Mouse (Mus musculus) adrenal gland, adult 2 months (tissue): Measurements from ENCODE around the gene Mpst. TPM values are rescaled to one million over a fixed set of nuclear protein-coding genes. Genes with fewer than 3 reads are reported as not detected.
A peak's percentile ranks its signal among the peaks of the same experiment; 100 is the strongest.

Source experiments
- DNase-seq: peaks from one replicate; pipeline ENCODE4 v3.0.0; 2021
- polyA plus RNA-seq: library from polyadenylated mRNA; depleted of rRNA; stranded (reverse); fragments of >200 nt; gene quantifications from 2 replicates; pipeline ENCODE4 v1.2.3, GENCODE M21; 2012
- total RNA-seq, 2 experiments: library from RNA; stranded (reverse); gene quantifications; 2 replicates each; pipeline ENCODE4 v1.2.3; 2021

Mpst gene
- total and polyA plus RNA-seq, 3 experiments = 59.0 to 342 (median 63.2) TPM

DNA sequence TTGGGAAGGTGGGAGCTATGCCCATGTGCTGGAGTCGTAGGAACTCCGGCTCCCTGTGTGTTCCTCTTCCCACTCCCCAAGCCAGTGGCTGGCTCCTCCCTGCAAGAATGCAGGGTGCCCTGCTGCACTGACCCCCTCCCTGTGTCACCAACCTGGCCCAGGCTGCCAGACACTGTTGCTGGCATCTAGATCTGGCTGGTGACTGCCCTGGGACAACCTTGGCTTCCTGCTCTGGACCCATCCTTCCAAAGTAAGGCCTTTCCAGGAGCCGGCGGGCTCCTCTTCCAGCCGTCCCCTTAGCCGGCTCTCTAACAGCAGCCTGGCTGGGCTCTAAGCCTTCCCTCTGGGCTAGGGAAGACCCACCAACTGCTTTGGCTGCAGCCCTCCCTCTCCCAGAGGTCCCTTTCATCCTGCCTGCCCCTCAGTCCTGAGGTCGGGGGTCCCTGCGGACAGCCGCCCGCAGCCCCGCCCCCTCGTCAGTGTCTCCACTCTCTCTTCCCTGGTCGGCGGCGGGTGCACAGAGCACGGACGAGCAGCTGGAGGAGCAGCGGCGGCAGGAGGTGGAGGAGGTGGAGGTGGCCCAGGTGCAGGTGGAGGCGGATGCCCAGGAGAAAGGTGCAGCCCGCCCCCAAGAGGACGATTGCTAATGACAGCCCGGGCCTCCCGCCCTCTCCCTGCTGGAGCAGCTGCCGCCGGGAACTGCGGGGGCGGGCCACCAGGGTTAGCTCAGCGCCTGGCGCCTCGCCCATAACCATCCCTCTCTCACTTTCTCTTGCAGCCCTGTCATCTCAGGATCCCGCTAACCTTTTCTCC is 30.4 kb downstream of the Mpst start:
- DNase-seq = peak; percentile 96

DNA sequence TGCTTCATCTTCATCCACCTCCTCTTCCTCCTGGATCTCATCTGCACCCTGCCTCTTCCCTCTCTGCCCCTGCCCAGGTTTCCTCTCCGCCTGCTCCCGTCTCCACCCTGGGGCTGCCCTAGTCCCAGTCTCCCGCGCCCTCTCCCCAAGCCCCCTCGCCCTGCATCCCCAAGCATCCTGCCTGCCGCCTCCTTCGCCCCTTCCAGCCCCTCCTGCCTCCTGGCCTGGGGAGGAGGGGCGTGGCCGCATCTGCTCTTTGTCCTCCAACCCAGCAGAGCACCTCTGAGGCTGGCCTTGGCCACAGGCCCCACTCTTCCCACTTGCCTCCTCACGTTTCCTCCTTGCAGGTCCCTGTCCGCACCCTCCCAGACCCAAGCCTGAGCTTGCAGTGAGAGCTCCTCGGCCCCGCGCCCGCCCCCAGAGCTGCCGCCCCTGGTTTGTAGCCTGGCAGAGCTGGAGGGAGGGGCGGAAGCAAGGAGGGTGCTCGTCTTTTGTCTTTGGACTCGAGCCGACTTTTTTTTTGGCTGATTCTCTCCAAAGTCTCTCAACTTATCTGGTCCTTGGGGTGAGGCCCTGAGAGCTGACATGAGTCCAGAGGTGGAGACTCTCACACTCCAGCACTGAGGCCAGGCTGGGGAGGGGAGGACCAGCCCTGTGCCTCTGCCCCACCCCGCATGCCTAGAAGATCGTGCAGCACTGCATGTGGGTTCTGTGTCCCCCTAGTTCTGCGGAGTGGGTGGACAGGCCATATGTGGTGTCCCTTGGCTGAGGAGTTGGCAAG is 31.2 kb downstream of the Mpst start:
- peak; percentile 90 for DNase-seq

DNA sequence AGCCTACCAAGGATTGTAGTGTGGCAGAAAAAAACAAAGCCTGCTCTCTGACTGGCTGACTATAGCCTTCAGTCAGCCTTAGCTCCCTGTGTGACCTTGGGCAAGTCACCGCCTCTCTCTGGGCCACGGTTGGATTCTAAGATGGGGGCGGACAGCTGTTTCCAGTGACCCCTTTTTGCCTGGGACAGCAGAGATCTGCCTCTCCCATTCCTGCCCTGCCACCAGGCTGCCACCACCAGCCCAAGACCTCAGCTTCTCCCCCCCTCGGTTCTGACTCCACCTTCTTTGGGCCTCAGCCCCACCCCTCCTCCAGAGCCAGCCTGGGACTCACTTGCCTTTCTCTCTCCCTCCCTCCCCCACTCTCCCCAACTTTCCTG is 31.8 kb downstream of the Mpst start:
- DNase-seq = peak; percentile 88

DNA sequence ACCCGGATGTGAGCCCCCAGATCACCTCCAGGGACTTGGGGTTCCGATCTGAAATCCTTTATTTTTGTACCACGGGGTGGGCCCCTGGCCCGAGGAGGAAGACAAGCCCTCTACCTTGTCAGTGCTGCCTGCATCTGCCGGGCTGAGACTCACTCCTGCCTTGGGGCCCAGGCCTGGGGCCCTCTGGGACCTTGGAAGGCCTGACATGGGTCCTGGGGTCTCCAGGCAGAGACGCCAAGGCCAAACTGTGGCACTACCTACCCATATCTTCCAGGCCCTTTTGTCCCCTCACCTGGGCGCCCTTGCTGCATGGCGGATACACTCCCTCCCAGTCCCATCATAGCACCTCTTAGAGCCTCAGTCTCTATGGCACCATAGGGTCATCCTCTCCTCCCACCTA is 32.3 kb downstream of the Mpst start:
- DNase-seq = no peak

DNA sequence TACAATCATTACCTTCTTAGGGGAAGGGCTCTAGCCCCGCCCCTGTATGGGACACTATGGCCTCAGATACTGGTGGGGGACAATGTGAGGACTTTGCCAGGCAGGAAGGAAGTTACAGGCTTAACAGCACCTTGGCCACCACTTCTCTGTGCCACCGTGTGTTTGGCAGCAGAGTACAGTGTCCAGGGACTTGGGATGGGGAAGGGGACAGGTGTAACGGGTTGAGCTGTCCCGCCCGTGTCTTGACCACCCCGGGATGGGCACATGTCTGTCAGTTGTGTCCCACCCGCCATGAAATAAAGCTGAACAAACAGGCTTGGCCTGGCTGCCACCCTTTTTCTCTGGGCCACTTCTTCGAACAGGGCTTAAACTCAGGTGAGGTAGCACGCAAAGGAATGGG is 32.8 kb downstream of the Mpst start:
- no peak for DNase-seq

DNA sequence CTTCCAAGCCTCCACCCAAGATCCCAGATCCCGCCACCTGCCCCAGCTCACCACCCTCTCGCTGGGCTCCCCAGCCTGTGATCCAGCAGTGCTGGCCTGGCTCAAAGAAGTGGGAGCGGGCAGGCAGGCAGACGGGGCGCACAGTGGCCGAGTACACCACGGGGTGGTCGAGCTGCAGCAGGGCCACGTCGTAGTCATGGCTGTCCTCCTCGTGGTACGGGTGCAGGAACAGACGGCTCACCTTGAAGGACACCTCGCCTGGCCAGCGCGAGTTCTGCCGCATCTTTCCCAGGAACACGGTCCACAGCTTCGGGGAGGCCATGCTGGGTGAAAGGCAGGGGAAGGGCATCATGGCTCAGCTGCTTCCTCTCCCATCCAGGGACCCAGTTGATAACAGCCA is 36.0 kb downstream of the Mpst start:
- DNase-seq = no peak

DNA sequence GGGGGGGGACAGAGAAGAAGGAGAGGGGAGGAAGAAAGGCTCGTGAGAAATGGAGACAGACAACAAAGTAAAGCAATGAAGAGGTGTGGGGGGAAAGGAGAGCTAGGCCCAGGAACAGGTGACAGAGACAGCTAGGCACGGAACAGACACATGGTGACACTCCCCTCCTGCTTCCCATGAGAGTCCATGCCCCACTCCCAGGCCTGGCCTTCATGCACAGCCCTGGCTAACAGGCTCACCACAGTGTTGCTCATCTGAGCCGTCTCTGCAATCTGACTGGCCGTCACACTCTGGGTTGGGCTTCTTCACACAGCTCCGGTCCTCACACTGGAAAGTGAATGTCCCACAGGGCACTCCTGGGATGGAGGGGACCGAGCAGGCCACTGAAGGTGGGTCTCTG is 37.6 kb downstream of the Mpst start:
- DNase-seq = no peak

DNA sequence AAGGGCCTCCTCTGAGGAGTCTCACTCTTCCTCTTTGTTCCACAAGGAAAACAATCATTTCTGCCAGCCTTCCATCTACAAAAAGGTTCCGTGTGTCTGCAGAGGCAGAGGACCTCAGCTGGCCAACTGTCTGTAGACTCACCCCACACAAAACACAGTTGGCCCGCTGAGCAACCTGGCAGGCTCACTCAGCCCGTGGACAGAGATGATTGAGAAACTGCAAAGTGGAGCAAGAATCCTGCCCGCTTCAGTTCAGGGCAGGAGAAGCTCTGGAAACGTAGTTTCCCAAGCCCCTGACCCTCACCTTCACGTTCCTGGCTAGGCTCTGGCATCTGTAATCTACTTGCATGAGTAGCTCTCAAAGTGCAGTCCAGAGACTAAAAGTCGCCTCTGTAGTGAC is 40.9 kb downstream of the Mpst start:
- DNase-seq = peak; percentile 72

DNA sequence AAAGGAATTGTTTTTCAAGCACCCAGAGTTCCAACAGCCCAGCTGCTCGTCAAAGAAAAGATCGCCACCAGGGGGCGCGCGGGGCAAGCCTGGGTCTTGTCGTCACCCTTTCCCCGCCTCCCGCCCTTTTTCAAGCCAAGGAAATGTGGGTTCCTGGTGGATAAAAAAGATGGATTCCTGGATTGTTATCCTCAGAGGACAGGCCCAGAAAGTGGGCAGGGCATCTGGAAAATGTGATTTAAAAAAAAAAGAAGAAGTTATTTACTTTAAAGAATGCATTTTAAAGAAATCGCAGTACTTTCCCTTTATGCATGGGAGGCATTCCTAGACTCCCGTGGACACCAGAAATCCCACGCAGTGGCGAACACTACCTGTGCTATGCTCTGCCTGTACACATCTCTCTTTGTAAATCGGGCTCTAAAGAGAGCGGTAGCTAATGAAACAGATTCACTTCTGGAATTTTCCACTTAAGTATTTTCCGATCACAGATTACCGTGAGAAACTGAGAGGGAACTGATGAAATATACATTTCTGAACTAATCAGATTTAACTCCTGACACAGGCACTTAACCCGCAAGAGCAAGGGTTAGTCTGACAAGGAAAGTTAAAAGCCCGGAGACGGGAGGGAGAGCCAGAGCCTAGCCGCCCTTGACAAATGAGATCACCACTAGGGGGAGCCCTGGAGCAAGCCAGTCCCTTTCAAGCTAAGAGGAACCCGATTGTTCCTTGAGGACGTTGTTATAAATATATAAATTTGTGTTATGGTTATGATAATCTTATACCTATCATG is 41.7 kb downstream of the Mpst start:
- peak; percentile 95 for DNase-seq

DNA sequence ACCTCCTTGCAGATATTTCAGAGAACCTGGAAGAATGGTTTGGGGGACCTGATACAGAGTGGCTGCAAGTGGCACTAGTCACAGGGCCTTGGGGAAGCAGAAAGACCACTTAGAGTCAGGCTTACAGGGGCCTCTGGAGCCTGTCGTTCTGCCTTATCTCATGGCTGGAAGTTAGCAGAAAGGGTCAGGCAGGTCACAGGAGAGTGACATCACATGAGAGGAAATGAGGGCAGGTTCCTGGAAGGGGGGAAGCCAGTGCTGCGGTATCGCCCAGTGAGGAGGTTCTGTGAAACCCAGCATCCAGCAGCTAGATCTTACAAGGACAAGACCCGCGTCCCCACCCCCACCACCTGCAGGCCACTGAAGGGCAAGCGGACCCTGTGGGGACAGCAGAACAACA is 42.9 kb downstream of the Mpst start:
- no peak for DNase-seq

DNA sequence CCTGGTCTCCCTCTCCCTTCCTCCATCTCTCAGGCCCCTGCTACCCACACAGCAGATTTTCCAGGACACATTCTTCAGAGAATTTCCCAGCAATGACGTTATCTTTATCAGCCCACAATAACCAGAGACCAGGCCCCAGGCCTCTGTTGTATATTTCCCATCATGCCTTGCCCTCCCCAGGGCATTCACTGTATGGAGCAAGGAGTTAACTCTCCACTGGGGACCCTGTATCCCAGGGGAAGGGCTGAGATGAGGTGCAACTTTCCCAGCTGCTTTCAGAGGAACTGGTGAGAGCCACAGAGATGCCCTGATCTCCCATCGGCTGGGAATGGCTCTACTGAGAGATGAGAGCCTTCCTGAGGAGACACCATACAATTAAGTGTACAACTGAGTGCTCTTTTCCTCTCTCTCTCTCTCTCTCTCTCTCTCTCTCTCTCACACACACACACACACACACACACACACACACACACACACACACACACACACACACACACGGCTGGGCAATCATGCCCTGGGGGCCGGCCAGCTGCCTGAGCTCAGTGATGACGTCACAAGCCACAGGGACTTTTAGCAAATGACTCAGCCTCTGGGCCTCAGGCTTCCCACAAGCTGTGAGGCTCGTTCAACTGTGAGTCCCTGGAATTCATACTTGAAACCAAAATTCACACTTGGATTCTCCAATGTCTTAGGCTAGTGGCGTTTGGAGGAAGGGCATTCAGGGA is 43.6 kb downstream of the Mpst start:
- DNase-seq = peak; percentile 88

DNA sequence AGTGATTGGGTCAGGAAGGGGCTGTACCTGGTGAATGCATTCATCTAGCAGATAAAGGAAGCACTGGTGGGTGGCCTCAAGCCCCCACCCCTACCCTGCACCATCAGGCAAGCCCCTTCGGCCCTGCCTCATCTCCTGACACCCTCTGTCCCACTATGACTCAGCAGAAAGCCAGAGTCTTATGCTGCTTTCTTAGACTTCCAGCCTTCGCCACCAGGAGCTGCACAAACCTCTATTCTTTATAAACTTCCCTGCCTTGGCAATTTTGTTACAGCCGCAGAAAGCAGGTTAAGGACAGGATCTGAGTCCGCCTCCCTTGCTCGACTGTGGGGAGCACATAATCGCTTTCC is 44.2 kb downstream of the Mpst start:
- no peak for DNase-seq

DNA sequence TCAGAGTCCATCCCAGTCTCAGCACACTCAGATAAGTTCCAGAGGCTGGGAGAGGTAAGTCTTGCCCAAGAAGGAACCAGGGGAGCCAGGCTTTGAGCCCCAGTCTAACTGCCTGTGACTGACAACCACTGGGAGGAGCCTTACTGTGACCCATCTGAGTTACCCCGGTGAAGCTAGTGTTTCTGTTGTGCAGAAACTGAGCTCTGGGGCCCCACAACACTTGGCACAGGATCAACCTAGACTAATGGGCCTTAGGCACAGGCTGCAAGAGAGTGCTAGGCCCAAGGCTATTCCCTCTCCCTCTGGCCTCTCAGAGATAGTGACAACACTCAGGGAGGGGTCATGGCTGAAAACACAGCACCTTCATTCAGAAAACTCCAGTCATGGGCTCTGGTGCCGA is 45.0 kb downstream of the Mpst start:
- DNase-seq = no peak

DNA sequence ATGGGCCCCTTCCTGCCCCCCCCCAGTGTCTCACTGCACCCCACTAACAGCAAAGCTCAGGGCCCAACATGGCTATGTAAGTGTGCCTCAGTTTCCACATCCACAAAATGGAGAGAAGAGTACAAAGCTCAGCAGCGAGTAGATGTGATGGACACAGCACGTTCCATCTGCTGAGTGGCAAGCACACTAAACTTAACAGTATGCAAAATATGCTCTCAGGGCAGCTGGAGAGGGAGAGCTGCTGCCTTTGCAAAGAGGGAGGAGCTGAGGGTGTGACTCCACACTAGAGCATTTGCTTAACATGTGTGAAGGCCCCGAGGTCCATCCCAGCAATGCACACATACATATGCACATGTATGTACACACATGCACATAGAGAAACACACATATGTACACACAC is 46.7 kb downstream of the Mpst start:
- no peak for DNase-seq

DNA sequence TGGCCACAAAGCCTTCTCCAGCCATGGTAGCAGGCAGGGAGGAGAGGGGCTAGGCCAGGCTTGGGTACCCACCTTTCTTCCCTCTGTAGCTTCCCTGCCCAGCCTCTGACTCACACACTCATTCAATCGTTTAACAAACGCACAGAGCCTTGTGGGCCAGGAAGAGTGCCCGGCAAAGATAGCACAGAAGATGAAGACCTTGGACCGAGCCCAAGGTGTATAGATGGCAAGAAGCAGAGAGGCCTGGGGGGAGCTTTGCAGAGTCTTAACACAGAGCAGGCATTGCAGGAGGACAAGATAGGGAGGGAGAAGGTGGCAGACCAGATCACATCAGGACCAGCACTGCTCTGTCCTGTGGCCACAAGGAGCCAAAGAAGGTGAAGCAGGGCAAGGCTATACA is 49.0 kb downstream of the Mpst start:
- DNase-seq = peak; percentile 65

DNA sequence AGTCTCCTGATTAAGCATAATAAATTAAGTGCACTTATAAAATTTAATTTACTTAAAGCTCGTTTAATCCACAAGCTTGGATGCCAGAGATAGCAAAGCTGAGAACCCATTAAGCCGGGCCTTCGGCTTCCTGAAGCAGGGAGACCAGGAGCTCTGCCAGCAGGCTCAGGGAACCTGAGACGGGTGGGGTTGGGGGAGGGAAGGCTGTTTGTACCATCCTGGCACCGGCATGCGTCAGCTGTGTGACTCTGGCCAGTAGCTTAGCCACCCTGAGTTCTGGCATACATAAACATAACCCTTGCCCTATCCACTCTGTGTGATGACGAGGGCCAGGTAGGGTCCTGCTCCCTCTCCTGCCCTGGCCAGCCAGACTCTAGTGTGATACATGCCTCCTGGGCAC is 49.8 kb downstream of the Mpst start:
- peak; percentile 25 for DNase-seq

DNA sequence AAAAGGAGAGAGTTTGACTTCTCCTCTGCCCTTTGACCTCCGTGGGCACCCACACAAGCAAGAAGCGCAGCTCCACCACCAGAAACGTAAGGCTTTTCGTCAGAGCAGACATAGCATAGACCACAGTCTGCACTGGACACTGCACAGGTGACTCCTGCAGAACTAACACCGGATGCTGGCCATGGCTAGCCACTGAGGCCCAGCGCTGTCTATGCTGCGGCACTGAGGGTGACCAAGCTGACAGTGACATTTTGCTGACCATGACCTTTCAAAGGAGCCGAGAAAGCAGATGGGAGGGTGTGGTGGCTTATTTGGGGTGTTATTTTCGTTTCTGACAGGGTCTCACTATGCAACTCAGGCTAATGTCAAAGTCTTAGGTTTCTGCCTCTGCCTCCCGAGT is 51.0 kb downstream of the Mpst start:
- peak; percentile 62 for DNase-seq

DNA sequence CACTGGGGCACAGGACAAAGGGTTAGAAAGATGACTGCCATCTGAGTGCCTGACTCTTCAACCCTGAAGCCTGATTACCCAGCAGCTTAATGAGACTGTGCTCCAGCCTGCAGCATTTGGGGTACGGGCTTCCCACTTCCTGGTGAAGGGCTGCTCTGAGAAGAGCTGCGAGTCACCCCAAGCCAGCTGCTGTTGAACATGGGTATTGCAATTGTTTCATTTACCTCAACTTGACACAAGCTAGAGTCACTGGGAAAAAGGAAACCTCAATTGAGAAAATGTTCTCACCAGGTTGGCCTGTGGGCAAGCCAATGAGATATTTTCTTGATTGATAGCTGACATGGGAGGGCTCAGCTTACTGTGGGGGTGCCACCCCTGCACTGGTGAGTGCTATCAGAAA is 56.8 kb downstream of the Mpst start:
- DNase-seq = no peak
